Comparison of ENCODE assay signal across 9 mouse cellular contexts in genomic region chr11:116532810-116533338, GRCm38 (mm10). TPM values are rescaled to one million over a fixed set of nuclear protein-coding genes. Genes with fewer than 3 reads are reported as not detected.
DNase-seq lines count a peak whose midpoint lies in the region; ATAC-seq and TF ChIP-seq lines count a peak whose summit lies in the region.
"Had no signal": no experiment of that assay in that cellular context is flagged by ENCODE, and none has a peak within 500 bp of the region (broad histone marks: within the 10 kb centered on the region; RNA-seq: fewer than 3 reads in every experiment).

No protein-coding gene starts in this region.

- under 1% methylated on average over 49 of the region's 50 CpGs for WGBS in embryonic facial prominence, embryonic 13.5 days
- WGBS in heart, embryonic 10.5 days, result under 1% methylated on average over 50 of the region's 50 CpGs
- WGBS in lung, embryonic 16.5 days, result 1% methylated on average over 49 of the region's 50 CpGs

- H3K4me3 ChIP-seq in C2C12 (ENCODE audit: insufficient read depth, poor library complexity, severe bottlenecking), result peak overlapping the region; percentile 55
- peak overlapping the region; percentile 57 for H3K4me3 ChIP-seq in embryonic facial prominence, embryonic 13.5 days
- H3K4me3 ChIP-seq in heart, embryonic 10.5 days, result peak overlapping the region; percentile 72
- peak overlapping the region; percentile 64 for H3K4me3 ChIP-seq in lung, embryonic 16.5 days (ENCODE audit: low read length)

- H3K4me2 ChIP-seq in embryonic facial prominence, embryonic 13.5 days, result peak overlapping the region; percentile 98
- H3K4me2 ChIP-seq in lung, embryonic 16.5 days (ENCODE audit: low read depth, low read length), result peak overlapping the region; percentile 99

- H3K27me3 ChIP-seq in C2C12 (ENCODE audit: control insufficient read depth, insufficient read depth, insufficient read length), result no peaks in the 10 kb centered on the region
- H3K27me3 ChIP-seq in embryonic facial prominence, embryonic 13.5 days, result peaks cover 53% of the 10 kb centered on the region
- H3K27me3 ChIP-seq in heart, embryonic 10.5 days (ENCODE audit: insufficient read depth, poor library complexity, severe bottlenecking), result peaks cover 70% of the 10 kb centered on the region
- peaks cover 42% of the 10 kb centered on the region for H3K27me3 ChIP-seq in lung, embryonic 16.5 days (ENCODE audit: control insufficient read depth, insufficient read depth, low read depth, low read length)

- peaks cover 44% of the 10 kb centered on the region for H3K4me1 ChIP-seq in embryonic facial prominence, embryonic 13.5 days
- H3K4me1 ChIP-seq in heart, embryonic 10.5 days, result peaks cover 68% of the 10 kb centered on the region
- peaks cover 34% of the 10 kb centered on the region for H3K4me1 ChIP-seq in lung, embryonic 16.5 days (replicated peaks; ENCODE audit: control insufficient read depth, insufficient read depth, low read length)

- DNase-seq in R1 (ENCODE audit: low read depth, low spot score), result peak; percentile 86
- no peak for DNase-seq in heart, embryonic 10.5 days (ENCODE audit: low spot score)
- peak; percentile 46 to 54 for DNase-seq in kidney, adult 8-10 months
- peak; percentile 79 for DNase-seq in ovary, postnatal 36 days (ENCODE audit: low spot score)
- DNase-seq in layer of hippocampus, adult 8-10 months (ENCODE audit: low spot score in 2 of 2), result no peak

- H3ac ChIP-seq in C2C12 (ENCODE audit: control insufficient read depth, insufficient read length, low read depth), result peak overlapping the region; percentile 84

- H3K36me3 ChIP-seq in C2C12 (ENCODE audit: control insufficient read depth, insufficient read depth), result peaks cover 7% of the 10 kb centered on the region
- peaks cover 8% of the 10 kb centered on the region for H3K36me3 ChIP-seq in embryonic facial prominence, embryonic 13.5 days
- H3K36me3 ChIP-seq in heart, embryonic 10.5 days, result peaks cover 5% of the 10 kb centered on the region; the same call in 1 of the 2 replicates
- H3K36me3 ChIP-seq in lung, embryonic 16.5 days (ENCODE audit: control insufficient read depth, insufficient read depth, low read length), result no peaks in the 10 kb centered on the region

- H3K27ac ChIP-seq in embryonic facial prominence, embryonic 13.5 days, result 0 out of 2 replicates have a peak overlapping the region, but pooled peaks have one; percentile 11
- H3K27ac ChIP-seq in heart, embryonic 10.5 days, result peak overlapping the region; percentile 65
- H3K27ac ChIP-seq in lung, embryonic 16.5 days (ENCODE audit: low read length), result peak overlapping the region; percentile 17; the same call in 1 of the 2 replicates

- peak; percentile 6 for TF ChIP-seq CTCF in C2C12 (IDR thresholded peaks at IDR 0.05; ENCODE audit: control insufficient read depth, insufficient read depth, insufficient read length)

- no peaks in the 10 kb centered on the region for H3K9me3 ChIP-seq in embryonic facial prominence, embryonic 13.5 days
- no peaks in the 10 kb centered on the region for H3K9me3 ChIP-seq in heart, embryonic 10.5 days
- no peaks in the 10 kb centered on the region for H3K9me3 ChIP-seq in lung, embryonic 16.5 days (ENCODE audit: control insufficient read depth, low read length)

- H3K79me3 ChIP-seq in C2C12 (ENCODE audit: low read depth), result no peaks in the 10 kb centered on the region

- peak overlapping the region; percentile 68 for H3K9ac ChIP-seq in embryonic facial prominence, embryonic 13.5 days
- H3K9ac ChIP-seq in lung, embryonic 16.5 days (ENCODE audit: low read length), result peak overlapping the region; percentile 72

- peak; percentile 45; the same call in 1 of the 2 replicates for ATAC-seq in embryonic facial prominence, embryonic 13.5 days (ENCODE audit: insufficient number of reproducible peaks, insufficient read depth, low FRiP score, low TSS enrichment, low read depth)
- peak; percentile 66 for ATAC-seq in lung, embryonic 16.5 days (ENCODE audit: low read depth)

- H3K79me2 ChIP-seq in C2C12 (ENCODE audit: control insufficient read depth, insufficient read depth), result peaks cover 13% of the 10 kb centered on the region

TF ChIP-seq in C2C12, 6 proteins besides CTCF, POLR2A, EP300 and RAD21:
- peak; percentile 69 for TF ChIP-seq MAX (IDR thresholded peaks at IDR 0.05)
- TF ChIP-seq MYOG (IDR thresholded peaks at IDR 0.05; ENCODE audit: control insufficient read depth, extremely low read depth, insufficient read length), result no peak

RNA-seq across cellular contexts. Expression of gene Sphk1, which starts 2.1 kb away (rescaled TPM):
- 11.3 TPM for polyA plus RNA-seq in C2C12 (2012; fragmentation: generic; extraction: Trizol)
- polyA plus RNA-seq in embryonic facial prominence, embryonic 13.5 days (2015; fragmentation: Nextera tagmentation; extraction: Ambion mirVana), result 5.0 and 6.1 TPM in 2 replicates
- 2.3 and 2.7 TPM in 2 replicates for polyA plus RNA-seq in heart, embryonic 10.5 days (2016; fragmentation: Nextera tagmentation; extraction: Ambion mirVana)
- 7.0 and 9.6 TPM in 2 replicates for polyA plus RNA-seq in lung, embryonic 16.5 days (2015; fragmentation: Nextera tagmentation; extraction: Ambion mirVana)
- total RNA-seq in layer of hippocampus, adult 8-10 months (2022), result 1 to 10 TPM; 2.8 to 3.6 (median 2.9) TPM

RNA-seq across cellular contexts. Expression of gene Prpsap1, which starts 38.9 kb away (rescaled TPM):
- 81.0 TPM for polyA plus RNA-seq in C2C12 (2012; fragmentation: generic; extraction: Trizol)
- polyA plus RNA-seq in embryonic facial prominence, embryonic 13.5 days (2015; fragmentation: Nextera tagmentation; extraction: Ambion mirVana), result 186 and 193 TPM in 2 replicates
- 120 and 142 TPM in 2 replicates for polyA plus RNA-seq in heart, embryonic 10.5 days (2016; fragmentation: Nextera tagmentation; extraction: Ambion mirVana)
- 167 and 177 TPM in 2 replicates for polyA plus RNA-seq in lung, embryonic 16.5 days (2015; fragmentation: Nextera tagmentation; extraction: Ambion mirVana)
- 100 to 1,000 TPM in 1 of 4 experiments, 10 to 100 TPM in 3; 83.2 to 104 (median 89.6) TPM for total RNA-seq in layer of hippocampus, adult 8-10 months (2022)

RNA-seq across cellular contexts. Expression of gene Ube2o, which starts 48.4 kb away (rescaled TPM):
- polyA plus RNA-seq in C2C12 (2012; fragmentation: generic; extraction: Trizol), result 23.1 TPM
- polyA plus RNA-seq in embryonic facial prominence, embryonic 13.5 days (2015; fragmentation: Nextera tagmentation; extraction: Ambion mirVana), result 9.7 and 11.5 TPM in 2 replicates
- polyA plus RNA-seq in heart, embryonic 10.5 days (2016; fragmentation: Nextera tagmentation; extraction: Ambion mirVana), result 8.5 and 10.3 TPM in 2 replicates
- polyA plus RNA-seq in lung, embryonic 16.5 days (2015; fragmentation: Nextera tagmentation; extraction: Ambion mirVana), result 5.2 and 5.8 TPM in 2 replicates
- total RNA-seq in layer of hippocampus, adult 8-10 months (2022), result 100 to 1,000 TPM in 1 of 4 experiments, 10 to 100 TPM in 3; 96.8 to 110 (median 98.8) TPM

RNA-seq across cellular contexts. Expression of gene Aanat, which starts 53.4 kb away (rescaled TPM):
- not detected for polyA plus RNA-seq in C2C12 (2012; fragmentation: generic; extraction: Trizol)
- not detected in 2 replicates for polyA plus RNA-seq in embryonic facial prominence, embryonic 13.5 days (2015; fragmentation: Nextera tagmentation; extraction: Ambion mirVana)
- polyA plus RNA-seq in heart, embryonic 10.5 days (2016; fragmentation: Nextera tagmentation; extraction: Ambion mirVana), result not detected in 2 replicates
- polyA plus RNA-seq in lung, embryonic 16.5 days (2015; fragmentation: Nextera tagmentation; extraction: Ambion mirVana), result not detected in 2 replicates
- total RNA-seq in layer of hippocampus, adult 8-10 months (2022), result 1 to 10 TPM in 3 of 4 experiments, under 1 TPM in 1; 0.57 to 3.9 (median 1.4) TPM
- total RNA-seq: hematopoietic stem cell, adult 5-6 weeks had no signal

Comparison
In these comparisons a context has a peak if more than half of its experiments do, and no peak if none do; other contexts are left out.
1. DNase-seq: peak in R1 (single experiment), kidney, adult 8-10 months (2 of 2) and ovary, postnatal 36 days (single experiment); none in heart, embryonic 10.5 days (single experiment) and layer of hippocampus, adult 8-10 months (0 of 2).
2. H3K27ac ChIP-seq: peak in every context shown above with its lines; median percentile 65 in heart, embryonic 10.5 days; 17 in lung, embryonic 16.5 days; 11 in embryonic facial prominence, embryonic 13.5 days.
3. Peak in every context shown above with its lines, with median percentiles within 50 percentile points of each other: H3K4me3 ChIP-seq.